Mouse (Mus musculus) erythroblast, embryonic 14.5 days (primary cell): ENCODE measurements around the gene Ppp3ca.

Experiments
- GATA1 ChIP-seq: IDR thresholded peaks from 2 replicates; pipeline ENCODE4 v1.6.1; 2012; ENCODE audit warnings: low read length, inconsistent platforms, mixed read lengths
- TAL1 ChIP-seq: IDR thresholded peaks from 3 replicates; pipeline ENCODE4 v1.6.1; 2012; ENCODE audit warnings: low read length, inconsistent platforms, mixed read lengths

DNA sequence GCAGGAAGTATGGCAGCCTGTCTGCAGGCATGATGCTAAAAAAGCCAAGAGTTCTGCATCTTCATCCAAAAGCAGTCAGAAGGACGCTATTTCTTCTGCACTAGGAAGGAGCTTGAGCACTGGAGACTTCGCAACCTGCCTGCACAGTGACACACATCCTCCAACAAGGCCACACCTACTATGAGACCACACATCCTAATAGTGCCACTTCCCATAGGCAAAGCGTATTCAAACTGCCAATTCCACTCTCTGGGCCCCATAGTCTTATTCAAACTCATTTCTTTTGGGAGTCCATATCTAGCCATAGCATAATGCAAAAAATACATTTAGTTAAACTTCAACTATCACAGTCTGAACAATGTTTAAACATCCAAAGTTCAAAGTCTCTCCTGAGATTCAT lies 290.4 kb downstream of the Ppp3ca start:
- TF ChIP-seq GATA1 = no peak
- no peak for TF ChIP-seq TAL1
